14 mouse cellular contexts compared by ENCODE assay signal in the genomic region with DNA sequence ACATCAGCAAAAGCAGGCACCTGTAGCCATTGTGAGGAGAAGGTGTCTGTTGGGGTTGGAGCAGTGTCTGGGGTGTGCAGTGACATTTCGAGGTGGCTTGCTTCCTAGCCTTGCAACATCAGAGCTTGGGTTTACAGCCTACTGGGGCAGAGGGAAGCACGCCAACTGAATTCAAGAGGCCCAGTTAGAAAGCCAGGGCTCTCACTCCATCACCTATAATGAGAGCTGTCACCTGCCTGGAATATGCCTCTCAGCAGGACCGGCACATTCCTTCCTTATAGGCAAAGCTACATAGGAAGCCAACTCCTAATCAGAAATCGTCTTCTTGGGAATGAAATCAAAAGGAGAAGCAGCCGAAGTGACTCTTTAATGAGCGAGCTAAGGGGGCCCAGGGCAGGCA.
"Had no signal": no experiment of that assay in that cellular context is flagged by ENCODE, and none has a peak within 500 bp of the region (broad histone marks: within the 10 kb centered on the region; RNA-seq: fewer than 3 reads in every experiment).

No protein-coding gene starts in this region.

- DNase-seq: gastrocnemius, adult 2 months; gastrocnemius, postnatal 10 days; gastrocnemius, postnatal 36 days; heart, adult 2 months; heart, postnatal 10 days; heart, postnatal 4 days; kidney, adult 18-20 months; kidney, adult 8-10 months; kidney, postnatal 10 days; kidney, postnatal 25 days; kidney, postnatal 4 days; liver; liver, embryonic 13.5 days; liver, postnatal 0 days had no signal
